Mouse (Mus musculus) C2C12 (cell line): ENCODE measurements around the gene Bcl10. TPM values are rescaled to one million over a fixed set of nuclear protein-coding genes. Genes with fewer than 3 reads are reported as not detected.

Source experiments
- H3K27me3 ChIP-seq: one replicate; pipeline ENCODE4 v1.6.1; 2011; ENCODE audit not compliant: control insufficient read depth, insufficient read depth, insufficient read length
- H3K36me3 ChIP-seq: one replicate; pipeline ENCODE4 v1.6.1; 2011; ENCODE audit not compliant: control insufficient read depth, insufficient read depth
- H3K4me3 ChIP-seq: one replicate; pipeline ENCODE4 v1.5.1; 2011; ENCODE audit warnings: mild to moderate bottlenecking, control low read depth; ENCODE audit not compliant: poor library complexity, insufficient read depth, severe bottlenecking
- H3K79me2 ChIP-seq: one replicate; pipeline ENCODE4 v1.6.1; 2011; ENCODE audit not compliant: control insufficient read depth, insufficient read depth
- H3K79me3 ChIP-seq: one replicate; pipeline ENCODE4 v1.6.1; 2011; ENCODE audit warnings: low read depth, control low read depth
- H3ac ChIP-seq: one replicate; pipeline ENCODE3; 2011; ENCODE audit warnings: low read depth; ENCODE audit not compliant: control insufficient read depth, insufficient read length
- CEBPB ChIP-seq: IDR thresholded peaks from one replicate; pipeline ENCODE4 v1.6.1; 2011; ENCODE audit warnings: low read depth, mild to moderate bottlenecking, control low read depth, moderate library complexity
- CTCF ChIP-seq: IDR thresholded peaks from one replicate; pipeline ENCODE4 v1.5.1; 2011; ENCODE audit not compliant: control insufficient read depth, insufficient read depth, insufficient read length
- FOSL1 ChIP-seq: IDR thresholded peaks from one replicate; pipeline ENCODE4 v1.8.0; 2011; ENCODE audit warnings: mild to moderate bottlenecking, low read length; ENCODE audit not compliant: poor library complexity, insufficient read depth, severe bottlenecking
- MAX ChIP-seq: IDR thresholded peaks from one replicate; pipeline ENCODE4 v1.6.1; 2011; ENCODE audit warnings: mild to moderate bottlenecking, control low read depth
- MYOD1 ChIP-seq: IDR thresholded peaks from one replicate; pipeline ENCODE4 v1.6.1; 2011; ENCODE audit warnings: low read depth; ENCODE audit not compliant: control insufficient read depth, insufficient read length
- MYOG ChIP-seq: IDR thresholded peaks from one replicate; pipeline ENCODE4 v1.6.1; 2011; ENCODE audit not compliant: control insufficient read depth, insufficient read length; ENCODE audit errors: extremely low read depth
- USF1 ChIP-seq: IDR thresholded peaks from one replicate; pipeline ENCODE4 v1.6.1; 2011; ENCODE audit warnings: low read depth, mild to moderate bottlenecking, control low read depth, moderate library complexity
- polyA plus RNA-seq: library from polyadenylated mRNA; unstranded; fragments of >200 nt; fragmentation: generic; extraction: Trizol; gene quantifications from one replicate; pipeline ENCODE4 v1.2.1, GENCODE M21; 2012; ENCODE audit warnings: missing spikeins

Gene Bcl10
- polyA plus RNA-seq, 1 experiment = 28.8 TPM

DNA sequence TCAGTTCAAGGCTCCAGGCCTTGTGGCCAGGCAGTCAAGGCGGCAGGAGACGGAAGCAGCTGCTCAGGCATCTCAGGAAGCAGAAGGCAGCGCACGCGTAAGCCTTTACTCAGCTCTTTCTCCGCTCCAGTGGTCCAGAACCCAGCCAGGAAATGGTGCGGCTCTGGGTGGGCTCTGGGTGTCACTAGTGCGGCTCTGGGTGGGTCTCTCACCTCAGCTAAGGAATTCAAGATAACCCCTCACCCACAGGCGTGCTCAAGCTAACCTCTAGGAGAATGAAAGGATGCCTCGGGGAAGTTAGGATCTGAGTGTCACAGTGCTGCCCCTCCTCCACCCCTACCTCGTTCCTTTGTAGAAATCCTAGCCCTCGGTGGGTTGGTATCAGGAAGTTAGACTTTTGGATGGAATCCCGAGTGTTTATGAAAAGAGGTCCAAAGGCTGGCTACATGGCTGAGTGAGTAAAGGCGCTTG is 46.5 kb downstream of the Bcl10 start:
- no peak for TF ChIP-seq CTCF
- TF ChIP-seq FOSL1 = no peak
- no peak for TF ChIP-seq CEBPB
- no peak for TF ChIP-seq USF1
- H3ac ChIP-seq = no peak overlapping the region

DNA sequence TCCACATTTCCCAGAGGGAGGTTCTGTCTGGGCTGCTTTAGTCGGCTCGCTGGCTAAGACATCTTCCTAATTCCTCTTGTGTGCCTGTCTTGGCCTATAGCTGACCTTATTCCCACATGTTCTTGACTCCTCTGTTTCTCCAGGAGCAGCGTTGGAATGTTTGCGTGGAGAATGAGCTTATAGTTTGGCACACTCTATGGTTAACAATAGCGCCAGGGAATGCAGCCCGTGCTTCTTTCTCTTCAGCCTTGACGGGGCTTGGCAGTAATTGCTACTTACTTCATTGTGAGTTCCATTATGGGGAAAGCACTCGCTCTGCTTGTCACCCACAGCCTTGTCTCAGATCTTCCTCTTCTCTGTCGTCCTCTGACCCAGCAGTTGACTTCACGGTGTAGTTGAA is 48.9 kb downstream of the Bcl10 start:
- H3K79me2 ChIP-seq = no peaks in the 10 kb centered on the region
- H3ac ChIP-seq = no peak overlapping the region
- H3K79me3 ChIP-seq = no peaks in the 10 kb centered on the region
- no peaks in the 10 kb centered on the region for H3K36me3 ChIP-seq
- TF ChIP-seq CEBPB (no peak), MAX (no peak), MYOD1 (no peak), CTCF (no peak), FOSL1 (no peak), USF1 (no peak), MYOG (no peak)
- no peak overlapping the region for H3K4me3 ChIP-seq
- no peaks in the 10 kb centered on the region for H3K27me3 ChIP-seq

More for the DNA sequence above, 46.5 kb downstream of the Bcl10 start:
- no peak overlapping the region for H3K4me3 ChIP-seq
- no peaks in the 10 kb centered on the region for H3K79me3 ChIP-seq
- no peaks in the 10 kb centered on the region for H3K27me3 ChIP-seq
- no peaks in the 10 kb centered on the region for H3K36me3 ChIP-seq
- no peaks in the 10 kb centered on the region for H3K79me2 ChIP-seq

DNA sequence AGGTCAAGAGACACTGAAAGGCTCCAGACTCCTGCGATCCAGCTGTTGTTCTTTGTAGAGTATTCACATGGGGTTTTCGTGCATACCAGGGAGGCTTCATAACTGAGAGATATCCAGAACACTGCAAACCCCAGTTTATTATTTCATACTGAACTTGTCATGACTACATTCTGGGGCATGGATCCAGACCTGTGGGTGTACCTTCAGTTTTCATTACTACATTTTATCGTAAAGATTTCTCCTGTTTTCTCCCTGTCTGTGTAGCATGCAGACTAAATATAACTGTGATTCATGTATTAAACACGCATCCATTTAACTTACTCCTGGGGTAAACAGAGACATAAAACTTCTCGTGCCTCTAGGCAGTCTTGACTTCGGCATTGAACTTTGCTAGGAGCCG is 52.4 kb downstream of the Bcl10 start:
- Histone ChIP-seq H3K4me3 (no peak overlapping the region), H3K79me2 (no peaks in the 10 kb centered on the region), H3K36me3 (no peaks in the 10 kb centered on the region), H3ac (no peak overlapping the region), H3K79me3 (no peaks in the 10 kb centered on the region), H3K27me3 (no peaks in the 10 kb centered on the region)
- TF ChIP-seq USF1 = no peak
- TF ChIP-seq CTCF = no peak
- no peak for TF ChIP-seq MAX
- no peak for TF ChIP-seq CEBPB
- TF ChIP-seq MYOG = no peak
- no peak for TF ChIP-seq MYOD1
- TF ChIP-seq FOSL1 = no peak

Other genes starting within 250 kb of the Bcl10 start
- gene Ddah1, start 164.1 kb upstream of the Bcl10 start, polyA plus RNA-seq = 15.8 TPM
- gene 2410004B18Rik, start 15.2 kb downstream of the Bcl10 start, polyA plus RNA-seq = 22.9 TPM
- gene Syde2, start 65.1 kb downstream of the Bcl10 start, polyA plus RNA-seq = 2.6 TPM
- 0.43 TPM for gene Wdr63, start 185.3 kb downstream of the Bcl10 start, polyA plus RNA-seq
- gene Mcoln3, start 194.6 kb downstream of the Bcl10 start, polyA plus RNA-seq = not detected
- 0.01 TPM for gene Mcoln2, start 227.0 kb downstream of the Bcl10 start, polyA plus RNA-seq